Mouse (Mus musculus): ENCODE measurements around the gene Serpinb5.

DNA sequence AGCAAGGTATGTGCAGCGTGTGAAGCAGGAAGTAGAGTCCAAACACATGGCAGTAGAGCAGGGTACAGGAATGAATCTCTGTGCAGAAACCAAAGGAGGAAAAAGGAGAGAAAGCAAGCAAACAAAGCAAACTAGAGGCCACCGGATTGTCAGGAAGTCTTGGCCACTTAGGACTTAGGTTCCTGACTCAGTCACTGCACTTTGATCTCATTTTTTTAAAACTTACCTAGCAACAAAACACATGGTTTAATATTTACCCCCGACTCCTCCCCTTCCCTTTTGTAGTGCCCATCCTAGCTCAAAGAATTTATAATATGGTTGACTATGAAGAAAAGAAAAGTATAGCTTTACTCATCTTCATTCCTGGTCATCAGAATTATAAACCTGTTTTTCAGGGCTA, 15.2 kb downstream of the Serpinb5 start:
- TF ChIP-seq CTCF (IDR thresholded peaks at IDR 0.05; ENCODE audit: low read depth) (no peak), EP300 (IDR thresholded peaks at IDR 0.05; ENCODE audit: low read depth) (no peak)
